Mouse (Mus musculus) left cerebral cortex, adult 2 months (tissue): ENCODE measurements at regions not wholly inside any gene's neighbourhood (a gene's known extent, or its start where the extent isn't known, plus 50 kb on each side); places are given as distances from the start of the nearest gene placed in this dataset.
A peak's percentile ranks its signal among the peaks of the same experiment; 100 is the strongest.
"Not testable (repeated sequence)": the region's sequence is repeated elsewhere in the genome, so short reads cannot be mapped to it uniquely, and the experiment has no call there.

Source experiments
- DNase-seq, 2 experiments: peaks; one replicate each; pipeline ENCODE4 v3.0.0; 2021 to 2022; ENCODE audit warnings: low spot score in 2 of 2, mixed read lengths in 1 of 2; ENCODE audit errors: extremely low spot score in 1 of 2
- H3K27ac ChIP-seq: fragments of 200-600 bp; 2 replicates; pipeline ENCODE4 v1.8.1; 2022
- H3K4me3 ChIP-seq: fragments of 200-600 bp; 2 replicates; pipeline ENCODE4 v1.8.1; 2022
- CTCF ChIP-seq: fragments of 200-600 bp; IDR thresholded peaks from 2 replicates; pipeline ENCODE4 v1.8.1; 2022; ENCODE audit warnings: antibody characterized with exemption, mild to moderate bottlenecking, moderate library complexity
- intact Hi-C: fragments of 180-260 bp; cut with DNase I; formaldehyde crosslinking; loops from one replicate; pipeline ENCODE4 v1.15.1; 2025

DNA sequence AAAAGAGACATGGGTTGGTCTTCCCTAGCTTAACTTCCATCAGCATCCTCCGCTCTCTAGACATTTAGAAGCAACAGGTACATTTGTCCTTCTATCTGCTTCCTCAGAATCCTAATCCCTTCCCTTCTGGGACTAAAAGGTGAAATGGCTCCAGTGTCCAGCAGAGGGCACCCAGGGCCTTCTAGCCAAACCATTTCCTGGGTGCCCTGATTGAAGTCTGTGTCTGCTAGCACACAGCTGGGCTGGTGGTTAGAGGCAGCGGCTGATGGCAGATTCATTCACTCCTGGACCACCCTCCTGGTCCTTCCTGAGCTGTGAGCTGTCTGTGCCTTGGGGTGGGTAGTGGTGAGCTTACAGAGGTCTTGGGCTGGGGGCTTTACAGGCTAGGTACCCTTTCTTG, 76.5 kb upstream of the Col13a1 start:
- peak; percentile 54 to 68 for DNase-seq
- peak; percentile 77 for TF ChIP-seq CTCF

DNA sequence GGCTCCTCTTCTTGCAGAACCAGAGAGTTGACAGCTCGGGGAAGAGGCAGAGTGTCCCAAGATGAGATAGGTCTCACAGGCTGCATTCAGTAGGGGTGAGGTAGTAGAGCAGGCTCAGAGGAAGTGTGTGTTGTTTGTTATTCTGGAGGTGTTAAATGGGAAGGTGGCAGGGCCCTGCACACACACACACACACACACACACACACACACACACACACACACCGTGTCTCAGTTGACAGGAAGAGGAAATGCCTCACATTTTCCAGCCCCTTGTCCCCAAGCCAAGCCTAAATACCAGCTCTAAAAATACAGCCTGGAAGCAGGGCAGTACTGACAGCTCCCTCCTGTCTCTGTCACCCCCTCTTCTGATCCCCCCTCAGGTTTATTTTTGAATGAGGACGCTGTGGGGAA, 70.9 kb upstream of the Col13a1 start:
- no peak overlapping the region for H3K4me3 ChIP-seq
- TF ChIP-seq CTCF: no peak
- H3K27ac ChIP-seq: no peak overlapping the region
- intact Hi-C loops: no loop called here
- no peak for DNase-seq

More for the DNA sequence above, 76.5 kb upstream of the Col13a1 start:
- Histone ChIP-seq H3K27ac (no peak overlapping the region), H3K4me3 (no peak overlapping the region)
- intact Hi-C loops: loop anchor here (1.0 to 5.0 kb wide), 3 partner anchors 47 to 187 kb away; no protein-coding TSS in a partner anchor

DNA sequence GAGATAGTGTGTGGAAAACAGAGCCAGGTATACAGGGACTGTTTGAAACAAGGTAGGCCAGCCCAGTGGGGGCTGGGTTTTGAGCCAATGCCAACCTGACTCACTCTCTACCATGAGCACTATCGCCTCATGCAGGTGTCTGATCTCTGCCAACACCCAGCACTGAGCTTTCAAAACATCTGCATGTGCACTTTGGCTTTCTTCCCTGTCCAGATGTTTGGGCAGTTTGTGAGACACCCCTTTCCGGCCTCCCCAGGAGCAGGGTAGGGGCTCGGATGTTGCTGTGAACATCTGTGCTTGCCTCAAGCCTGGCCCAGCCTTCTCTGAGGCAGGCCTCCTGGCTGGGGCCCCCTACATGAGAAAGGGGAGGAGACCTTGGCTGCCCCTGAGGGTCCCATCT, 65.5 kb upstream of the Col13a1 start:
- no peak for DNase-seq
- H3K4me3 ChIP-seq: no peak overlapping the region
- intact Hi-C loops: no loop called here
- no peak overlapping the region for H3K27ac ChIP-seq
- no peak for TF ChIP-seq CTCF

DNA sequence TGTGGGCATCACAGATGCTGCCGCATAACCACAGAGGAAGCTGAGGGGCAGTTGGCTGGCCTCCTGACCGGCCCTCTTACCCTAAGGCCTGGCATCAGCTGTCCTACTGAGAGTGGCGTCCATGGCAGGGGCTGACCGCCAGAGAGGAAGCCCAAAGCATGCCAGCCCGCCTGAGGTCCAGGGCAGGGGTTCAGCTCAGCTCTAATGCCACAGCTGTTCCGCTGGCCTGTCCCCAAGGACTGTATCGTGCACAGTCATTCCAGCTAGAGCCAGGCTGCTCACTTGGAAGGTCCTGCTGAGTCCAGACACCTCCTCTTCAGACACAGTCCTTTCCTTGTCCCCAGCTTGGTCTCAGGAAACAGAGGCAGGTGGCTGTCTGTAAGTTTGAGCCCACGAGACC, 61.0 kb upstream of the Col13a1 start:
- no peak for TF ChIP-seq CTCF
- Histone ChIP-seq H3K27ac (no peak overlapping the region), H3K4me3 (no peak overlapping the region)
- intact Hi-C loops: no loop called here
- DNase-seq: no peak

DNA sequence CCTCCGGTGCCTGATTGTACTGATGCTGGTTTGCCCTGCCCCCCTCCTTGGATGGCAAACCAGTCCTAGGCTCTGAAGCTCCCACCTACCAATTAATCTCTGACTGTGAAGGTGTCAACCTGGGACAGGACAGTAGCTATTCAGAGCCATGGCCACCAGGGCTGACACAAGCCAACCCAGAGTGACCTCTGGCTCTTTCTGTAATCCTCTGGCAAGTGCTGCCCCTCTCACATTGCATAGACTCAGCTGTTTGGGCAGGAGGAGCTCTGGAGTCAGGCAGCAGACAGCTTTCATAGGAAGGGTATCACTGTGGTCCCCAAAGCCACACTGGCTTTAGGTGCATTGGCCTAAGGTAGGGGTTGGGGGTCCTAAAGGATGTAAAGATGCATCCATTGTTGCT, 59.7 kb upstream of the Col13a1 start:
- intact Hi-C loops: no loop called here
- Histone ChIP-seq H3K27ac (no peak overlapping the region), H3K4me3 (no peak overlapping the region)
- DNase-seq: no peak
- TF ChIP-seq CTCF: no peak

DNA sequence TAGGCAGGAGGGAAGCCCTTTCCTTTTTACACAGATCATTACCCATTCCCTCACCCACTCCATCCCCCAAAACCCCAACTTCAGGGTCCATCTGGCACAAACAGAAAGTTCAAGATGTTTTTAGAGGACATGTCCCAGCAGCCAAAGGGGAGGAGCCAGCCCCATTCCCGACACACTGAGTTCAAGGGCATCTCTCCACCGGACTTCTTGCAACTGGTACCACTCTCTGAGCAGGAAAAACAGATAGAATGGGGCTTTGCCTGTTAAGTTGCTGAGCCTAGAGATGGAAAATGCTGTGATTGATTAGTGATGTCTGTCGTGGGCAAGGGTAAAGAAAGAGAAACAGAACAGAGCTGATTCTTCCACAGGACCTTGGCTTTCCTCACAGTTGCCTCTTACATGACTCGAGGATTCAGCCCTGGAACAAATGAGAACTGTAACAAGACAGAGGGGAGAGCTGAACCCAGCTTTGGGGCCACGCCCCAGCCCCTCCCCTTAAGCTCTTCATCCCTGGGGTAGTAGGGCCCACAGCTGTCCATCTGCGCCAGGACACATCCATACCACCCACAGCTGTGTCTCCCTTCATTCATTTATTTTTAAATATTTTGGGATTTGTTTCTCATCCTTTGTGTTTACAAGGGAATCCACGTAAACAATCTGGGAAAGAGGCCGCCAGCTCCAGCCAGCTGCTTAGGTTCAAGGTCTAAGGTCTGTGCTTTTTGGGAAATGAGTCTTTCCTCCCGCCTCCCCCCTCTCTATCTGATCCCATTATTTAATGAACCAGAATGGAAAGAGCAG, 58.7 kb upstream of the Col13a1 start:
- Histone ChIP-seq H3K27ac (no peak overlapping the region), H3K4me3 (no peak overlapping the region)
- intact Hi-C loops: no loop called here
- DNase-seq: no peak
- no peak for TF ChIP-seq CTCF

DNA sequence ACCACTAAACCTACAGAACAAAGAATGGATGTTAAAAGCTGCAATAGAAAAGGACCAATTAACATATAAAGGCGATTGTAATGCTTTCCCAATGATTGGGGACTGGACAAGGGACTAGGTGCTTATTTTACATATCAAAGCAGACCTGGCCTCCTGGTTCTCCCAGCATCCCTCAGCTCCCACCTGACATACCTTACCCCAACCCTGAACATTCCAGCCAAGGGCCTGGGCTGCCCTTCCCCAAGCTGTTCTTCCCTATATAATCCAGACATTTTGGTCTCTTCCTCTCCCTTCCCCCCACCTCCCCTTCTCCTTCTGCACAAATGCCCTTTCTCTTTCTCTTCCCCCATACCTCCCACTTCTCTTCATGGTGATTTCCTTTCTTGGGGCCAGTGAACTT, 57.9 kb upstream of the Col13a1 start:
- Histone ChIP-seq H3K27ac (no peak overlapping the region), H3K4me3 (no peak overlapping the region)
- no peak for DNase-seq
- intact Hi-C loops: no loop called here
- TF ChIP-seq CTCF: no peak

DNA sequence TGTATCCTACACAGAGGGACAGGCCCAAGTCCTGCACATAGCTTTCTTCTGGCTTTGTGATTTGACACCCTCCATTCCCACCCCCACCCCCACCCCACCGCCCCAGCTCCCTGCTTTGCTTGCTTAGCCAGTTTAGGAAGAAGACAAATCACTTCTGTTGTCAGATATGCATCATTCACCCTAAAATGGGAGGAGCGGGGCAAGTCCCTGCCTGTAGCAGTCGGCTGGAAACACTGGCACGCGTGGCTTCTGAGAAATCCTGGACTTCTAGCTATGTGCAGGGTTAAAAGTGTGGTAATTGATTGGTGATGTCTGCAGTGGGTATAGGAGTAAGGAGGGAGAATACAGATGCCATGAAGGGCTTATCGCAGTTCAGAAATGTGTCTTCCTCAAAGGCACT, 55.4 kb upstream of the Col13a1 start:
- H3K4me3 ChIP-seq: no peak overlapping the region
- TF ChIP-seq CTCF: no peak
- H3K27ac ChIP-seq: no peak overlapping the region
- intact Hi-C loops: no loop called here
- no peak for DNase-seq

DNA sequence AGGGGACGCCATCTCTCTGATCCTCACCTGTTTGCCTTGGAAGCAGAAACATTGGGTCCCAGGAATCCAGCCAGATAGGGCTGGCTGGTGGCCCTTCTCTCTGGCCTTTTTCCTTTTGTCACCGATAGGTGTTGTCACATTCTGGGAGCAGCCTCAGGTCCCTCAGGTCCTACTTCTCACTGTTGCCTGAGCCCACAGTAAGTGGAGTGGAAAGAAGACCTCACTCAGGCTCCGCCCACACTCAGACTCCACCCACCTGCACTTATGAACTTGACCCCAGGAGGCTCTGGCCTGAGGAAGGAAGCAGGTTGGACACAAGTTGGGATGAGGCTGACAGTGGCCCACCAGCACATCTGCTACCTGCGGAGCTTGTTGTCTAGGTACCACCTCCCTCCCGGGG, 54.8 kb upstream of the Col13a1 start:
- TF ChIP-seq CTCF: no peak
- intact Hi-C loops: no loop called here
- H3K27ac ChIP-seq: no peak overlapping the region
- no peak for DNase-seq
- H3K4me3 ChIP-seq: no peak overlapping the region

DNA sequence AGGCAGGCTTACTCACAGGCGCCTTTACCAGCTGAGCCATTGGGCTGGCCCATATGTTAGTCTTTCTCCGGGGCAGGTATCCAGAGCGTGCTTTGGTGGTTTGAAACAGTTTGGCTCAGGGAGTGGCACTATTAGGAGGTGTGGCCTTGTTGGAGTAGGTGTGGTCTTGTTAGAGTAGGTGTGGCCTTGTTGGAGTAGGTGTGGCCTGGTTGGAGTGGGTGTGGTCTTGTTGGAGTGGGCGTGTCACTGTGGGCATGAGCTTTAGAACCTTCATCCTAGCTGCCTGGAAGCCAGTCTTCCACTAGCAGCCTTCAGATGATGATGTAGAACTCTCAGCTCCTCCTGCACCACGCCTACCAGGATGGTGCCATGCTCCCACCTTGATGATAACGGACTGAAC, 53.1 kb upstream of the Col13a1 start:
- intact Hi-C loops, H3K4me3 ChIP-seq, H3K27ac ChIP-seq, DNase-seq: not testable (repeated sequence)

DNA sequence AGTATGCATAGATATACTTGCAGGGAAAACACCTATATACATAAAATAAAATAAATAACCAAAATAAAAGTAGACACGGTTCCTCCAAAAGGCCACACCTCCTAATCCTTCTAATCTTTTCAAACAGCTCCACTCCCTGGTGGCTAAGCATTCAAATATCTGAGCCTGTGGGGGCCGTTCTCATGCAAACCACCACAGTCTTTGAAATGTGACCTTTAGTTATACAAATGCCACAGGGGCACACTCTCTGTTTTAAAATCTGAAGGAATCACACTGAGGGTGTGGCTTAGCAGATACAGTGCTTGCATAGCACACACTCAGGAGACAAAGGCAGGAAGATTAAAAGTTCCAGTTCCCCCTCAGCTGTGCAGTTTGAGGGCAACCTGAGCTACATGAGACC, 50.4 kb upstream of the Col13a1 start:
- no peak overlapping the region for H3K27ac ChIP-seq
- no peak for TF ChIP-seq CTCF

More for the DNA sequence above, 50.4 kb upstream of the Col13a1 start:
- intact Hi-C loops: no loop called here
- no peak overlapping the region for H3K4me3 ChIP-seq
- DNase-seq: no peak
